Mouse (Mus musculus) cerebellum, adult 2 months (tissue): Measurements from ENCODE around the gene Fam241a.

ENCODE experiments used
- CTCF ChIP-seq: fragments of 200-500 bp; IDR thresholded peaks from 2 replicates; pipeline ENCODE4 v1.5.1; 2011; ENCODE audit warnings: low read depth, mild to moderate bottlenecking, control low read depth, low read length, moderate library complexity, borderline replicate concordance; ENCODE audit not compliant: insufficient read depth
- POLR2A ChIP-seq: fragments of 200-500 bp; IDR thresholded peaks from 2 replicates; pipeline ENCODE4 v1.6.1; 2011; ENCODE audit warnings: low read length, control low read depth, borderline replicate concordance; ENCODE audit not compliant: insufficient read depth

- TF ChIP-seq CTCF (no peak), POLR2A (no peak)
These were observed 944 bp downstream of the Fam241a start for GRCm38 (mm10) chr3:127894981-127895779.
